Mouse (Mus musculus) testis, adult 2 months (tissue): ENCODE data around the gene Syna. TPM values are rescaled to one million over a fixed set of nuclear protein-coding genes. Genes with fewer than 3 reads are reported as not detected.

ENCODE experiments used
- H3K27ac ChIP-seq: fragments of 200-500 bp; 2 replicates; pipeline ENCODE4 v1.5.1; 2012; ENCODE audit warnings: low read depth, low read length; ENCODE audit not compliant: control insufficient read depth, insufficient read depth
- H3K27me3 ChIP-seq: fragments of 200-500 bp; 2 replicates; pipeline ENCODE4 v1.6.1; 2012; ENCODE audit warnings: mild to moderate bottlenecking, low read length, moderate library complexity; ENCODE audit not compliant: control insufficient read depth, insufficient read depth
- H3K36me3 ChIP-seq: fragments of 200-500 bp; 2 replicates; pipeline ENCODE4 v1.6.1; 2012; ENCODE audit warnings: mild to moderate bottlenecking, low read length; ENCODE audit not compliant: control insufficient read depth, insufficient read depth
- H3K4me1 ChIP-seq: fragments of 200-500 bp; 2 replicates; pipeline ENCODE4 v1.6.1; 2012; ENCODE audit warnings: low read length; ENCODE audit not compliant: control insufficient read depth, insufficient read depth
- H3K4me3 ChIP-seq: fragments of 200-500 bp; 2 replicates; pipeline ENCODE4 v1.5.1; 2012; ENCODE audit warnings: low read depth, mild to moderate bottlenecking, low read length, moderate library complexity, mixed read lengths; ENCODE audit not compliant: control insufficient read depth
- CTCF ChIP-seq: fragments of 200-500 bp; IDR thresholded peaks from 2 replicates; pipeline ENCODE4 v1.5.1; 2012; ENCODE audit warnings: low read depth, mild to moderate bottlenecking, inconsistent platforms, low read length, moderate library complexity; ENCODE audit not compliant: control insufficient read depth, insufficient read depth, insufficient replicate concordance
- POLR2A ChIP-seq: fragments of 200-500 bp; IDR thresholded peaks from 2 replicates; pipeline ENCODE4 v1.6.1; 2012; ENCODE audit warnings: low read depth, mild to moderate bottlenecking, inconsistent platforms, low read length, moderate library complexity; ENCODE audit not compliant: control insufficient read depth
- polyA plus RNA-seq: library from polyadenylated mRNA; depleted of rRNA; stranded (reverse); fragments of >200 nt; gene quantifications from 2 replicates; pipeline ENCODE4 v1.2.3, GENCODE M21; 2012

The Syna gene
- polyA plus RNA-seq, 1 experiment = 0.27 TPM

DNA sequence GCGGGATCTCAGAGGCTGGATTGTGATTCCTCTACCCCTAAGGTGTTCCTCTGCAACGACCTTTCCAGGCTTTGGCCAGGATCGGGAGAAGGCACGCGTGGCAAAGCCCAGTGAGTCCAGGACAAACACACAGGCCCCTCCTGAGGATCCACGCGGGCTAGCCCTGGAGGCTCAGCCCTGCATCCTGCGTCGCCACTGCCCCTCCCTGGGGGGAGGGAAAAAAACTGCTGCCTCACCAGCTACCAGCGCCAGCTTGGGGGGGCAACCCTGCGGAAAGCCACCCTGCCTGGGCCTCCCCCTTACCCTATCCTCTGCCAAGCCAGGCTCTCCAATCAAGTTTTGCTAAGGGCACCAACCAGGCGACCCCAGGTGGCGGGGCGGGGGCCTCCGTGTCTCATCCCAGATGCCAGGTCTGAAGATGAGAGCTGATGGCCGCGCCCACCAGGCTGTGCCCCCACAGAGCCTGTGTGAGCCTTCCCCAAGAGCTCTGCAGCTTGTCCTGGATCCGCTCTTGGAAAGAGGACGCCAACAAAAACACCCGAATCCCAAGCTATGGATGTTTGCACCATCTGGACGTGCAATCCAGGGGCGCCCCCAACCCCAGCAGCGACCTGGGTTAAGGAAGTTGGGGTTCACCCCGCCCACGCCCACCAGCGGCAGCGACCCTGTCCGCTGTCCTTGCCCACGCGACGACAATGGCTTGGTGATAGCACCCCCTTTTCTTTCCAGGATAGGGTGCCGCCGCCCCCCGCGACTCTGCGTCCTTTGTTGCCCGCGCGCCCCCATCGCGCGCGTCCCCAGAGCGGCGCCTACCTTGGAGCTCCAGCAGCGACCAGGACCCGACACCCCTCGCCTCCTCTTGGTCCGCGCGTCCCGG, 8.5 kb downstream of the Syna start:
- Histone ChIP-seq H3K4me1 (peaks cover 21% of the 10 kb centered on the region), H3K4me3 (peak overlapping the region; percentile 85), H3K27me3 (0 out of 2 replicates have a peak, but pooled peaks cover 3% of the 10 kb centered on the region), H3K27ac (no peak overlapping the region), H3K36me3 (no peaks in the 10 kb centered on the region)
- TF ChIP-seq POLR2A (no peak), CTCF (no peak)

- H3K36me3 ChIP-seq = no peaks in the 10 kb centered on the region
- peaks cover 21% of the 10 kb centered on the region for H3K4me1 ChIP-seq
- TF ChIP-seq POLR2A (no peak), CTCF (no peak)
- no peak overlapping the region for H3K4me3 ChIP-seq
- H3K27me3 ChIP-seq = 0 out of 2 replicates have a peak, but pooled peaks cover 3% of the 10 kb centered on the region
- no peak overlapping the region for H3K27ac ChIP-seq
Measured at GRCm38 (mm10) chr5:134550836-134551232, 9.1 kb downstream of the Syna start.

GRCm38 (mm10) chr5:134549640-134550168, 10.3 kb downstream of the Syna start:
- Histone ChIP-seq H3K27me3 (0 out of 2 replicates have a peak, but pooled peaks cover 3% of the 10 kb centered on the region), H3K27ac (no peak overlapping the region), H3K36me3 (no peaks in the 10 kb centered on the region), H3K4me1 (peaks cover 14% of the 10 kb centered on the region), H3K4me3 (no peak overlapping the region)
- TF ChIP-seq CTCF = no peak
- no peak for TF ChIP-seq POLR2A

DNA sequence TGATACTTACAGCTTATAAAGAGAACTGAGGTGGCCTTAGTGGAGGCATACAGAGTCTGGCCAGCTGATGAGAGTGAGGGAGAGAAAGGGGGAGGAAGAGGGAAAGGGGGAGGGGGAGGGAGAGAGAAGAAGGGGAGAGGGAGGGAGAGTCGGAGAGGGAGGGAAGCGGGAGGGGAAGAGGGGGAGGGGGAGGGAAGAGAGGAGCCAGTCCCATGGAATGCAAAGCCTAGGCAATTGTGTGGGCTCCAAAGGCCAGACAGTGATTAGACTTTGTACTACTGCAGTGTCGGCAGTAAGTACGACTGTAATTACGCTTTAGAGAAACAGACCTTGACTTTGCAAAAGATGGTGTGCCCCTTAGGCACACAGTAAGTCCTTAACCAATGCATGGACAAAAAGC, 11.7 kb downstream of the Syna start:
- Histone ChIP-seq H3K27ac (no peak overlapping the region), H3K4me1 (peaks cover 11% of the 10 kb centered on the region), H3K27me3 (0 out of 2 replicates have a peak, but pooled peaks cover 3% of the 10 kb centered on the region), H3K4me3 (no peak overlapping the region), H3K36me3 (no peaks in the 10 kb centered on the region)
- TF ChIP-seq CTCF (no peak), POLR2A (no peak)

DNA sequence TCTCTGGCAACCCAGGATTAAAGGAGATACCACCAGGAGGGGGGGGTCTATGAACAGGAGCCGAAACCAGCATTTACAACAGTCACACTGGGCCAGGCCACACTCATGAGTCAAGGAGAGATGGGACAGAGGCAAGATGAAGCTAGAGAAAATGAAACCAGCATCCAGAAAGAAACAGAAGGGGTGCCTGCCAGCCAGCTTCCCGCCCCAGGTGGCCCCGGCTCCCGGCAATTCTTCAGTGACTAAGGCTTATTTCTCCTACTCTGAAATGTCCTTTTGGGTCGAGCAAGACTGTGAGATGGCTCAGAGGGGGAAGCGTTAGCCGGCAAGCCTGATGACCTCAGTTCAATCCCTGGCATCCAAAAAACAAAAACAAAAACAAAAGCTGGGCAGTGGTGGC, 13.2 kb downstream of the Syna start:
- H3K4me1 ChIP-seq = peaks cover 6% of the 10 kb centered on the region
- TF ChIP-seq CTCF = no peak
- no peak for TF ChIP-seq POLR2A
- H3K27ac ChIP-seq = no peak overlapping the region

GRCm38 (mm10) chr5:134545242-134545629, 14.7 kb downstream of the Syna start:
- TF ChIP-seq POLR2A = no peak
- TF ChIP-seq CTCF = no peak
- Histone ChIP-seq H3K4me3 (no peak overlapping the region), H3K27me3 (no peaks in the 10 kb centered on the region), H3K4me1 (no peaks in the 10 kb centered on the region; the same call in 1 of the 2 replicates), H3K27ac (no peak overlapping the region), H3K36me3 (no peaks in the 10 kb centered on the region)

More for the DNA sequence above, 13.2 kb downstream of the Syna start:
- no peaks in the 10 kb centered on the region for H3K27me3 ChIP-seq
- no peaks in the 10 kb centered on the region for H3K36me3 ChIP-seq
- no peak overlapping the region for H3K4me3 ChIP-seq

GRCm38 (mm10) chr5:134544516-134545241, 15.3 kb downstream of the Syna start:
- no peak overlapping the region for H3K4me3 ChIP-seq
- TF ChIP-seq CTCF = no peak
- no peak for TF ChIP-seq POLR2A
- H3K27ac ChIP-seq = no peak overlapping the region
- H3K36me3 ChIP-seq = no peaks in the 10 kb centered on the region
- H3K27me3 ChIP-seq = no peaks in the 10 kb centered on the region
- H3K4me1 ChIP-seq = no peaks in the 10 kb centered on the region; the same call in 1 of the 2 replicates
